Mouse (Mus musculus) embryonic facial prominence, embryonic 10.5 days (tissue): ENCODE measurements around the gene Tbc1d2b. TPM values are rescaled to one million over a fixed set of nuclear protein-coding genes. Genes with fewer than 3 reads are reported as not detected.

Source experiments
- DNase-seq: peaks from one replicate; pipeline ENCODE4 v3.0.0-alpha.2; 2017; ENCODE audit warnings: low spot score
- H3K27ac ChIP-seq: fragments of 300-500 bp; sonication (generic); replicated peaks from 2 replicates; pipeline ENCODE4 v1.5.1; 2016; ENCODE audit warnings: mild to moderate bottlenecking
- H3K27me3 ChIP-seq: fragments of 300-500 bp; sonication (generic); replicated peaks from 2 replicates; pipeline ENCODE4 v1.6.1; 2016; ENCODE audit warnings: low read depth, mild to moderate bottlenecking; ENCODE audit not compliant: poor library complexity, severe bottlenecking
- H3K36me3 ChIP-seq: fragments of 300-500 bp; sonication (generic); replicated peaks from 2 replicates; pipeline ENCODE4 v1.6.1; 2016; ENCODE audit warnings: mild to moderate bottlenecking, moderate library complexity
- H3K4me1 ChIP-seq: fragments of 300-500 bp; sonication (generic); 2 replicates; pipeline ENCODE4 v1.6.1; 2016
- H3K4me3 ChIP-seq: fragments of 300-500 bp; sonication (generic); 2 replicates; pipeline ENCODE4 v1.5.1; 2016; ENCODE audit warnings: mild to moderate bottlenecking, moderate library complexity
- H3K9me3 ChIP-seq: fragments of 300-500 bp; sonication (generic); 2 replicates; pipeline ENCODE4 v1.6.1; 2016; ENCODE audit warnings: mild to moderate bottlenecking
- WGBS: fragments of 180-500 bp; shearing (Covaris S2); methylation state at CpG from one replicate; pipeline ENCODE4 v1.1.7; 2016; 5-methylcytosine and 5-hydroxymethylcytosine counted together
- polyA plus RNA-seq: library from polyadenylated mRNA; unstranded; fragments of >200 nt; fragmentation: Nextera tagmentation; extraction: Ambion mirVana; gene quantifications from 2 replicates; pipeline ENCODE4 v1.2.1, GENCODE M21; 2016

The Tbc1d2b gene
- polyA plus RNA-seq, 1 experiment from 2014 or later: 8.8 TPM

GRCm38 (mm10) chr9:90169965-90170364, 100.6 kb downstream of the Tbc1d2b start:
- H3K4me1 ChIP-seq: no peaks in the 10 kb centered on the region
- H3K27me3 ChIP-seq: no peaks in the 10 kb centered on the region; the same call in none of the 2 replicates
- no peaks in the 10 kb centered on the region for H3K9me3 ChIP-seq
- no peak overlapping the region for H3K27ac ChIP-seq
- no peak for DNase-seq
- no peak overlapping the region for H3K4me3 ChIP-seq
- WGBS: 78% methylated on average over 4 of the region's 4 CpGs
- peaks cover 38% of the 10 kb centered on the region for H3K36me3 ChIP-seq

GRCm38 (mm10) chr9:90166615-90167014, 104.0 kb downstream of the Tbc1d2b start:
- Histone ChIP-seq H3K27ac (no peak overlapping the region), H3K27me3 (peaks cover 11% of the 10 kb centered on the region), H3K4me3 (no peak overlapping the region), H3K4me1 (peaks cover 21% of the 10 kb centered on the region), H3K36me3 (peaks cover 4% of the 10 kb centered on the region), H3K9me3 (no peaks in the 10 kb centered on the region)
- 80% methylated on average over 5 of the region's 5 CpGs for WGBS
- DNase-seq: no peak

GRCm38 (mm10) chr9:90165590-90165989, 105.0 kb downstream of the Tbc1d2b start:
- Histone ChIP-seq H3K27ac (no peak overlapping the region), H3K27me3 (peaks cover 11% of the 10 kb centered on the region), H3K4me3 (no peak overlapping the region), H3K36me3 (no peaks in the 10 kb centered on the region), H3K9me3 (no peaks in the 10 kb centered on the region), H3K4me1 (peaks cover 21% of the 10 kb centered on the region)
- WGBS: 90% methylated on average over 4 of the region's 4 CpGs
- DNase-seq: no peak

DNA sequence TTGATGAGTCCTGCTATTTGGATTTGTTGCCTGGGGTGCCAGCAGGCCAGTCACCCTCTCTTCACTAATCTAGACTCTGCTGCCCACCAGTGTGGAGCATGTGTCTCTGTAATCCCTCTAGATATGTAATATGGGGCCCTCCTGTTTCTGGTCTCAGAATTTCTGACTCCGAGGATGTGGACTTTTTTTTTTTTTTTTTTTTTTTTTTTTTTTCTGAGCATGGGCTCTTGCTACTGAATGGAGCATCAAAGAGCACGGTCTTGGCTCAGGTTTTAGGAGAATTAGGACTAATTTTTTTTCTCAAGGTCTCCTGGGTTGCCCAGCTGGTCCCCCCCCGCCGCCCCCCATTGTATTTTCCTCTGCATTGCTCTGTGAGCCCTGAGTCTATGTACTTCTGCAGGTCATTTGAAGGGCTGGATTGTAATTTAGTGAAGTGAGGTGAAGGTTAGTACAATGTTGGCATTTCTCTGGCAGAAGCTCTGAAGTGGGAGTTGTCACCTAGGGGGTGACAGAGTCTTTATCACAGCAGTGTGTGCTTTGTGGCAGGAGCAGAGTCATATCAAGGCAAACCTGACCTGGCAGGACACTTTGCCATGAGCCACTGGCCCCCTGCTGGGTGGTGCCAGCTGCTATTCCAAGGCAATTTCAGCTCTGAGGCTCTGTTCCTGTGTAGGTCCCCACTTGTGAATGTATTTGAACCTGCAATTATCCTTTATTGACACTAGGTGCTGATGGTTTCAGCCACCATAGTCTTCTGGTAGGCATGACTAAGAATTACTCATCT, 105.7 kb downstream of the Tbc1d2b start:
- DNase-seq: no peak
- Histone ChIP-seq H3K36me3 (no peaks in the 10 kb centered on the region), H3K4me3 (peak overlapping the region; percentile 74; the same call in 1 of the 2 replicates), H3K27me3 (peaks cover 11% of the 10 kb centered on the region), H3K9me3 (no peaks in the 10 kb centered on the region), H3K27ac (no peak overlapping the region), H3K4me1 (peaks cover 21% of the 10 kb centered on the region)
- 61% methylated on average over 4 of the region's 4 CpGs for WGBS

DNA sequence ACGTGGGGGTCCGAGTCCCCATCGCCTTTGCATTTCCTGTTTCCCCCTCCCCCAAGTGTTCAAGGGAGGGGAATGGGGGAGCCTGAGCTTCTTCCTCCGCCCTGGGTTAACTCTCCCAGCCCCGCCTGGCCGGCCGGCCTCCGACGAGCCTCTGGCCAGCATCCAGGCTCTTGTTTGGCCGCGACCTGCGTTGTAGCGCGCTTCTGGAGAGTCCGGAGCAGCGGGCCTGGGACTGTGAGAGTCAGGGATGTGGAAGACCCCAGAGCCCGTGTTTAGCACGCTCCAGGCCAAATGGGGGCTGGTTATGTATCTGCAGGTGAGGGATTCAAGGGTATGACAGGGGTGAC, 106.9 kb downstream of the Tbc1d2b start:
- WGBS: under 1% methylated on average over 18 of the region's 18 CpGs
- H3K36me3 ChIP-seq: no peaks in the 10 kb centered on the region
- H3K27me3 ChIP-seq: peaks cover 11% of the 10 kb centered on the region
- peaks cover 21% of the 10 kb centered on the region for H3K4me1 ChIP-seq
- H3K4me3 ChIP-seq: peak overlapping the region; percentile 74
- no peak for DNase-seq
- no peaks in the 10 kb centered on the region for H3K9me3 ChIP-seq
- H3K27ac ChIP-seq: peak overlapping the region; percentile 90

DNA sequence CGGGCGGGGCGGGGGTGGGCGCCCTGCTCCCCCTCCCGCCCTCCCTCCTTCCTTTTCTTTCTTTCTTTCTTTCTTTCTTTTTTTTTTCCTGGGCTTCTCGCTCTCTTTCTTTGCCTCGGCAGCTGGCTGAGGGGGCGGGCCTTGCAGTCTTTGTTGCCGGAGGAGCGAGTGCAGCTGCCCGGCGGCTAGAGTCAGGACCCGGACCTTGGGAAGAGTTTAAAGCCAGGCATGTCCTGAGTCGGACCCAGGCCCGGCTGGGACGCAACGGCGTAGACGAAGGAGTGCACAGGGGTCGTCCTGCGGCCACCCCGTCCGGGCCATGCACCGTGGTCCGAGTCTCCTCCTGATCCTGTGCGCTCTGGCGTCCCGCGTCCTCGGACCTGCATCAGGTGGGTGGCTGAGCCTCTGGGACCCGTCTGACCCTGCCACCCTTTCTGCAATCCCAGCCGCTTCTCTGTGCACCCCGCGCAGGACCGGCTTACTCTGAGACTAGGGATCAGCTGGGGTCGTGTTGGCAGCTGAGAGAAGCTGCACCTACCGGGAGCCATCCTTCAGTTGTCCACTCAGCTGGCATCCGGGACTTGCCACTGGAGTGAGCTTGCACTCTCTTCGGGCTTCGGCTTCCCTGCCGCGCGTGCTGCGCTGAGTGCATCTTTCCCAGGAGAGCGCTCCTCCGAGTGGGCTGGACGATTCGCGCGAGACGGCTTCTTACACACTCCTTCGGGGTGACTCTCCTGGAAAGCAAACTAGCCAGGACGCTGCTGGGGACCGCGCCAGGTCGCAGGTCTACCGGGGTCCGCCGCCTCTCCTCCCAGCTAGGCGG, 107.5 kb downstream of the Tbc1d2b start, which contains the start of gene Adamts7:
Adamts7 (plus strand) TSS at position 144 of the 823 bp plus-strand sequence.
- Histone ChIP-seq H3K9me3 (no peaks in the 10 kb centered on the region), H3K27ac (peak within 1 kb of the TSS; percentile 90), H3K4me1 (peaks cover 21% of the 10 kb centered on the region), H3K27me3 (peaks cover 11% of the 10 kb centered on the region), H3K4me3 (peak within 1 kb of the TSS; percentile 74), H3K36me3 (no peaks in the 10 kb centered on the region)
- WGBS: under 1% methylated on average over 60 of the region's 60 CpGs
- DNase-seq: peak; percentile 76

- peak; percentile 85 for DNase-seq
- Histone ChIP-seq H3K27ac (peak overlapping the region; percentile 90), H3K4me1 (peaks cover 21% of the 10 kb centered on the region), H3K9me3 (no peaks in the 10 kb centered on the region), H3K4me3 (peak overlapping the region; percentile 74), H3K27me3 (peaks cover 11% of the 10 kb centered on the region), H3K36me3 (no peaks in the 10 kb centered on the region)
- whole genome bisulfite sequencing: 7% methylated on average over 29 of the region's 29 CpGs
Observed at GRCm38 (mm10) chr9:90162243-90162925, 108.2 kb downstream of the Tbc1d2b start.

Other genes with a start within 250 kb of the Tbc1d2b start
- 5.0 and 5.9 TPM in 2 replicates for gene Ctsh, start 216.7 kb downstream of the Tbc1d2b start, polyA plus RNA-seq
- 515 and 519 TPM in 2 replicates for gene Morf4l1, start 156.0 kb downstream of the Tbc1d2b start, polyA plus RNA-seq
- 14.6 and 14.9 TPM in 2 replicates for gene Adamts7, start 107.7 kb downstream of the Tbc1d2b start, polyA plus RNA-seq